Mouse (Mus musculus) liver, embryonic 16.5 days (tissue): ENCODE results near the gene Hist2h3c2. TPM values are rescaled to one million over a fixed set of nuclear protein-coding genes. Genes with fewer than 3 reads are reported as not detected.

Experiments used
- ATAC-seq: fragments of 200-750 bp; cut with Nextera tagmentation; 2 replicates; pipeline ENCODE4 v1.8.0; 2017; ENCODE audit warnings: low read depth, mild to moderate bottlenecking, moderate number of reproducible peaks, moderate library complexity
- H3K27ac ChIP-seq: fragments of 300-500 bp; sonication (generic); 2 replicates; pipeline ENCODE4 v1.5.1; 2014; ENCODE audit warnings: mild to moderate bottlenecking, low read length
- H3K27me3 ChIP-seq: fragments of 300-500 bp; sonication (generic); 2 replicates; pipeline ENCODE4 v1.6.1; 2014; ENCODE audit warnings: low read depth, low read length, mixed read lengths; ENCODE audit not compliant: control insufficient read depth, insufficient read depth
- H3K36me3 ChIP-seq: fragments of 300-500 bp; sonication (generic); 2 replicates; pipeline ENCODE4 v1.6.1; 2014; ENCODE audit warnings: mild to moderate bottlenecking; ENCODE audit not compliant: control insufficient read depth, insufficient read depth
- H3K4me1 ChIP-seq: fragments of 300-500 bp; sonication (generic); 2 replicates; pipeline ENCODE4 v1.6.1; 2014; ENCODE audit warnings: low read depth, low read length, mixed read lengths; ENCODE audit not compliant: control insufficient read depth
- H3K4me2 ChIP-seq: fragments of 300-500 bp; sonication (generic); 2 replicates; pipeline ENCODE4 v1.6.1; 2014; ENCODE audit warnings: low read depth, low read length, mixed read lengths
- H3K4me3 ChIP-seq: fragments of 300-500 bp; sonication (generic); 2 replicates; pipeline ENCODE4 v1.5.1; 2014; ENCODE audit warnings: low read depth, mild to moderate bottlenecking, low read length
- H3K9ac ChIP-seq: fragments of 300-500 bp; sonication (generic); 2 replicates; pipeline ENCODE4 v1.6.1; 2014; ENCODE audit warnings: low read depth, low read length
- H3K9me3 ChIP-seq: fragments of 300-500 bp; sonication (generic); replicated peaks from 2 replicates; pipeline ENCODE4 v1.6.1; 2016; ENCODE audit warnings: low read length; ENCODE audit not compliant: control insufficient read depth
- WGBS: fragments of 180-500 bp; shearing (Covaris S2); extraction: QIAGEN DNeasy Blood & Tissue Kit; methylation state at CpG from one replicate; pipeline ENCODE4 v1.1.7; 2014; ENCODE audit not compliant: insufficient replicate concordance; 5-methylcytosine and 5-hydroxymethylcytosine counted together
- microRNA-seq: library from miRNA; unstranded; fragments of <30 nt; microRNA quantifications from one replicate; pipeline ENCODE4, GENCODE M21; 2016
- polyA plus RNA-seq: library from polyadenylated mRNA; unstranded; fragments of >200 nt; fragmentation: Nextera tagmentation; extraction: Ambion mirVana; gene quantifications from 2 replicates; pipeline ENCODE4 v1.2.1, GENCODE M21; 2015

Gene Hist2h3c2
- polyA plus RNA-seq, 1 experiment from 2014 or later: 9.2 TPM

DNA sequence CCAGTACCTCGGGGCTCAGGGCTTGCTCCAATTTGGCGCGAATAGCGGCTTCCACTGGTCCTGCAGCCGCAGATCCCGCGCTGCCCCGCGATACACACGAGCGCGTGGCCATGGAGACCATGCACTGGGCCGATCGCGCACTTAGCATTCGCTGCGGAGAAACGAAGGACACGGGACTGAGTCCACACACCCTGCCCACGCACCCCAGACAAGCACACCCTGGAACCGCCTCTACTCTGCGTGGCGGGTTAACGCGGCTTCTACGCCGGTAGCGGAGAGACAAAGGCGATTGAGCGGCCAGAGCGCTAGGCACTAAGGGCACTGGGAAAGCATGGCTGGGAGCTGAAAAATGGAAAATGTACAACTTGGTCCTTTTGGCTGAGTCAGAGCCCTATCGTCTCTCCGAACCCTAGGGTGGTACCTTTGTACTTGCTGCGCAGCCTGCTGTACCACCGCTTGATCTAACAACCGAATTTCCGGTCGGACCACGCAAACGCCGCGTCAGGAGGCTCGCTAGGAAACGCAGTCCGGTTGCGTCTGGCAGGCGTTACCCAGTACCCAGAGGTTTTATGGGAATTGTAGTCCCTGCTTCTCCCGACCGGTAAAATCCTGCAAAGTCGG is 41.7 kb downstream of the Hist2h3c2 start:
- under 1% methylated on average over 50 of the region's 50 CpGs for WGBS
- peak; percentile 91 for ATAC-seq
- peak overlapping the region; percentile 89 for H3K9ac ChIP-seq
- H3K9me3 ChIP-seq: no peaks in the 10 kb centered on the region
- H3K36me3 ChIP-seq: no peaks in the 10 kb centered on the region
- H3K4me3 ChIP-seq: peak overlapping the region; percentile 84
- peak overlapping the region; percentile 99 for H3K4me2 ChIP-seq
- H3K4me1 ChIP-seq: peaks cover 22% of the 10 kb centered on the region
- H3K27me3 ChIP-seq: peaks cover 3% of the 10 kb centered on the region
- H3K27ac ChIP-seq: peak overlapping the region; percentile 92

DNA sequence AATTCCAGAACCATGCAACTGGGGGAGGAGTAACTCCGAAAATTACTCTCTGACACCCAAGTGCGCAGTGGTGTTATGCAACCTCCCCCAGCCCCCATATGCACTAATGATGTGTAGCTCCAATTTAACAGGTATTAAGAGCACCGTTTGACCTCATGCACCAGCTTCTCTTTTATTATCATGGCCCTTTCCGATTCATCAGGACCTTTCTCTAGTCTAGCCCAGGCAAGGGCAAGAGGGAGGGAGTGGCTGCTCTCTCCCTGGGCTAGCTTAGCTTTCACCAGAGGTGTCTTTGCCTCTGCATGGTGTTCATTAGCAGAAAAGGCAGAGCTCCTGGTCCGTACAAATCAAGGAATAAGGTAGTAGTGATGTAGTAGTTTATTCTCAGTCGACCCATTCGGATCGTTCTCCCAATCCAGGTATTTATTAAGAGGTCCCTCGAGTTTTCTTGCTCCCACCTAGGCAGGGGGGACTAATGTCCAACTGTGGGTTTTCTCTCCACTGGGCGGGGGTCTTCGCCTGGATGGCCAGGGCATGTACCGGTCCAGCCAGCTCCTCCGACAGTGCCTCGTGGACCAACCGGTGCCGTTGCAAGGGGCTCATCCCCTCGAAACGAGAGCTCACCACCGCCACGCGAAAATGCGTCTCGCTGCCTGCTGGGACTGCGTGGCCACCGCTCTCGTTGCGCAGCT is 42.3 kb downstream of the Hist2h3c2 start:
- Histone ChIP-seq H3K27ac (peak overlapping the region; percentile 92), H3K4me2 (peak overlapping the region; percentile 99), H3K4me3 (peak overlapping the region; percentile 84), H3K36me3 (no peaks in the 10 kb centered on the region), H3K4me1 (peaks cover 22% of the 10 kb centered on the region), H3K9ac (peak overlapping the region; percentile 89), H3K9me3 (no peaks in the 10 kb centered on the region), H3K27me3 (peaks cover 3% of the 10 kb centered on the region)
- ATAC-seq: no peak
- WGBS: 16% methylated on average over 27 of the region's 27 CpGs

- Histone ChIP-seq H3K4me3 (no peak overlapping the region), H3K27ac (no peak overlapping the region), H3K9ac (no peak overlapping the region), H3K4me2 (no peak overlapping the region), H3K9me3 (no peaks in the 10 kb centered on the region), H3K36me3 (no peaks in the 10 kb centered on the region), H3K4me1 (peaks cover 22% of the 10 kb centered on the region), H3K27me3 (peaks cover 3% of the 10 kb centered on the region)
- WGBS: 85% methylated on average over 11 of the region's 11 CpGs
- no peak for ATAC-seq
Measured at GRCm38 (mm10) chr3:96195616-96196313, 43.2 kb downstream of the Hist2h3c2 start.

DNA sequence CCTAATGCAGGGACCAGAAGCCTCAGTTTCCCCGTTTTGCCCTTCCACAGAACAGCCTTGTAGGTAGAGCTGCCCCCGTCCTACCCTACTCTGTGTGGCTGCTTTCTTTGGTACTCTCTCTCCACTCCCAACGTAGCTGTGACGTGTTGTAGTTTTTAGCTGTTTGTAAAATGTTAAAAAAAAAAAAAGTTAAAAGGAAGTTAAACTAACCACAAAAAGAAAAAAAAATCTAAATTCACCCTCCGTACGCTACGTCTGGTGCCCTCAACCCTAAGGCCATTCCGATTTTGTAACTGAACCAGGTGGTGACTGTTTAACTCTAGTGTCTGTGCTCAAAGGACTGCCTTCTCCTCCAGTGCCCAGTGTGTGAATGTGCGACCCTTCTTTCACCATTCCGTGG is 44.0 kb downstream of the Hist2h3c2 start:
- H3K9me3 ChIP-seq: no peaks in the 10 kb centered on the region
- H3K9ac ChIP-seq: no peak overlapping the region
- ATAC-seq: no peak

DNA sequence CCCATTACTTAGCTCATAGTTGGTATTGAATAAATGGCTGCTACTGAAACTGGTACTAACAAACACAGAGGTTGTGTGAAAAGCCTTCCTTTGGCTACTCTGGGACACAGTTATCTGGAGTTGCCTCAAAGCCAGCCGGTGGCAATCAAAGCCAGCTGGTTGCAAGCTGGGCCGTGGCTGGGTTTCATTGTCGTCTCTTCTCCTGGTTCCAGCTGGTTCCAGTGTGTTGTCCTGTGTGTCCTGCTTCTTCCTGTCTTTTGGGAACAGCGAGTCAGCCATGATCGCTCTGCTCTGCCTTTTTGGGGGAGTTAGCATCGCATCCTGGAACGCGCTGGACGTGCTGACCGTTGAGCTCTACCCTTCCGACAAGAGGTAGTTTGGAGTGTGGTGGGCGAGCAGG is 46.0 kb downstream of the Hist2h3c2 start:
- ATAC-seq: no peak
- no peak overlapping the region for H3K27ac ChIP-seq
- H3K36me3 ChIP-seq: no peaks in the 10 kb centered on the region
- WGBS: 63% methylated on average over 12 of the region's 12 CpGs
- H3K4me3 ChIP-seq: no peak overlapping the region
- peaks cover 3% of the 10 kb centered on the region for H3K27me3 ChIP-seq
- no peak overlapping the region for H3K9ac ChIP-seq
- no peaks in the 10 kb centered on the region for H3K9me3 ChIP-seq
- H3K4me1 ChIP-seq: peaks cover 11% of the 10 kb centered on the region
- no peak overlapping the region for H3K4me2 ChIP-seq

More for the DNA sequence above, 44.0 kb downstream of the Hist2h3c2 start:
- Histone ChIP-seq H3K27me3 (peaks cover 3% of the 10 kb centered on the region), H3K27ac (no peak overlapping the region), H3K4me3 (no peak overlapping the region), H3K4me1 (peaks cover 22% of the 10 kb centered on the region), H3K36me3 (no peaks in the 10 kb centered on the region), H3K4me2 (no peak overlapping the region)
- 55% methylated on average over 10 of the region's 10 CpGs for WGBS

Small RNAs within 50 kb of the gene (microRNA-seq; reads per million reads assigned to microRNA genes)
- gene Gm44492: not detected
- gene Gm47311: not detected
- not detected for gene Gm47313

Other genes starting within 250 kb of the Hist2h3c2 start
- gene Plekho1, start 243.1 kb downstream of the Hist2h3c2 start, polyA plus RNA-seq: 4.2 and 4.5 TPM in 2 replicates
- gene Vps45, start 180.7 kb downstream of the Hist2h3c2 start, polyA plus RNA-seq: 11.7 and 12.9 TPM in 2 replicates
- gene Otud7b, start 134.6 kb downstream of the Hist2h3c2 start, polyA plus RNA-seq: 5.8 and 7.7 TPM in 2 replicates
- 2.6 and 4.2 TPM in 2 replicates for gene Mtmr11, start 77.1 kb downstream of the Hist2h3c2 start, polyA plus RNA-seq
- 59.4 and 59.6 TPM in 2 replicates for gene Sf3b4, start 66.8 kb downstream of the Hist2h3c2 start, polyA plus RNA-seq
- 0.12 and 0.13 TPM in 2 replicates for gene Sv2a, start 58.0 kb downstream of the Hist2h3c2 start, polyA plus RNA-seq
- 29.4 and 32.1 TPM in 2 replicates for gene Bola1, start 19.4 kb downstream of the Hist2h3c2 start, polyA plus RNA-seq
- 0.73 and 0.95 TPM in 2 replicates for gene Hist2h2ab, start 19.3 kb downstream of the Hist2h3c2 start, polyA plus RNA-seq
- gene Hist2h2ac, start 18.2 kb downstream of the Hist2h3c2 start, polyA plus RNA-seq: 11.6 and 16.7 TPM in 2 replicates
- gene Hist2h2be, start 18.0 kb downstream of the Hist2h3c2 start, polyA plus RNA-seq: 7.2 and 8.7 TPM in 2 replicates
- gene Hist2h2aa2, start 1.1 kb upstream of the Hist2h3c2 start, polyA plus RNA-seq: 77.1 and 92.2 TPM in 2 replicates
- gene Hist2h2aa1, start 6.4 kb upstream of the Hist2h3c2 start, polyA plus RNA-seq: 34.7 and 39.6 TPM in 2 replicates
- gene Hist2h3c1, start 7.6 kb upstream of the Hist2h3c2 start, polyA plus RNA-seq: 4.3 and 4.9 TPM in 2 replicates
- gene Hist2h4, start 24.2 kb upstream of the Hist2h3c2 start, polyA plus RNA-seq: 26.6 and 34.9 TPM in 2 replicates
- gene Hist2h3b, start 29.5 kb upstream of the Hist2h3c2 start, polyA plus RNA-seq: 78.4 and 87.8 TPM in 2 replicates
- 17.9 and 25.9 TPM in 2 replicates for gene Hist2h2bb, start 30.6 kb upstream of the Hist2h3c2 start, polyA plus RNA-seq
- 3.8 and 4.5 TPM in 2 replicates for gene Fcgr1, start 54.8 kb upstream of the Hist2h3c2 start, polyA plus RNA-seq
- gene BC107364, start 213.2 kb upstream of the Hist2h3c2 start, polyA plus RNA-seq: not detected in 2 replicates